Mouse (Mus musculus) lung, postnatal 0 days (tissue): ENCODE results near the gene Syn3.

Experiments
- CTCF ChIP-seq: IDR thresholded peaks from 2 replicates; pipeline ENCODE4 v1.5.1; 2016; ENCODE audit warnings: antibody characterized with exemption, mild to moderate bottlenecking
- EP300 ChIP-seq: IDR thresholded peaks from 2 replicates; pipeline ENCODE4 v1.6.1; 2016; ENCODE audit warnings: antibody characterized with exemption, mild to moderate bottlenecking, control low read depth

DNA sequence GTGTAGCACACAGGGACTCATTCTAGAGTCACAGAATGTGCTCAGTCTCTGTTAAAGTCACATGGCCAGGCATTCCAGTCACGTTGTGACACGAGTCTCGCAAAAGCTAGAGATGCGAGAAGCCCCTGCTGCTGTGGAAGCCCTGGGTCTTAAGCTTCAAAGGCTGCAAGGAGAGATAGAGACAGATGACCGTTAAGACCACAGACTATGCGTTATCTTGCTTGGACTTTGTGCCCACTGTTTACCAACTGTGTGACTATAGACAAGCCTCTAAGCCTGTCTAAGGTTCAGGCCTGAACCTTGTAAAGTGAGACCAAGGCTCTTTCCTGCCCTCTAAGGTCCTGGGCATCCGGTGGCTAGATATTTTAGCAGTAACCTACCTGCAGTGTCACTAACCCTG lies 156.0 kb downstream of the Syn3 start:
- no peak for TF ChIP-seq CTCF
- no peak for TF ChIP-seq EP300
